Mouse (Mus musculus) embryonic facial prominence, embryonic 12.5 days (tissue): ENCODE measurements at regions not wholly inside any gene's neighbourhood (a gene's known extent, or its start where the extent isn't known, plus 50 kb on each side); places are given as distances from the start of the nearest gene placed in this dataset.

Source experiments
- ATAC-seq: fragments of 200-750 bp; cut with Nextera tagmentation; 2 replicates; pipeline ENCODE4 v1.8.0; 2017; ENCODE audit not compliant: insufficient number of reproducible peaks, insufficient read depth, low FRiP score, low TSS enrichment
- H3K27ac ChIP-seq: fragments of 300-500 bp; sonication (generic); 2 replicates; pipeline ENCODE4 v1.5.1; 2016; ENCODE audit warnings: mild to moderate bottlenecking
- H3K27me3 ChIP-seq: fragments of 300-500 bp; sonication (generic); 2 replicates; pipeline ENCODE4 v1.6.1; 2016; ENCODE audit warnings: mild to moderate bottlenecking, moderate library complexity
- H3K36me3 ChIP-seq: fragments of 300-500 bp; sonication (generic); 2 replicates; pipeline ENCODE4 v1.6.1; 2016; ENCODE audit warnings: mild to moderate bottlenecking
- H3K4me1 ChIP-seq: fragments of 300-500 bp; sonication (generic); 2 replicates; pipeline ENCODE4 v1.6.1; 2016
- H3K4me2 ChIP-seq: fragments of 300-500 bp; sonication (generic); replicated peaks from 2 replicates; pipeline ENCODE4 v1.6.1; 2016; ENCODE audit warnings: mild to moderate bottlenecking, moderate library complexity
- H3K4me3 ChIP-seq: fragments of 300-500 bp; sonication (generic); 2 replicates; pipeline ENCODE4 v1.5.1; 2016; ENCODE audit warnings: mild to moderate bottlenecking
- H3K9ac ChIP-seq: fragments of 300-500 bp; sonication (generic); 2 replicates; pipeline ENCODE4 v1.6.1; 2016; ENCODE audit warnings: mild to moderate bottlenecking, moderate library complexity
- H3K9me3 ChIP-seq: fragments of 300-500 bp; sonication (generic); 2 replicates; pipeline ENCODE4 v1.6.1; 2016; ENCODE audit warnings: mild to moderate bottlenecking, moderate library complexity
- WGBS: fragments of 180-500 bp; shearing (Covaris S2); methylation state at CpG from one replicate; pipeline ENCODE4 v1.1.7; 2016; 5-methylcytosine and 5-hydroxymethylcytosine counted together

DNA sequence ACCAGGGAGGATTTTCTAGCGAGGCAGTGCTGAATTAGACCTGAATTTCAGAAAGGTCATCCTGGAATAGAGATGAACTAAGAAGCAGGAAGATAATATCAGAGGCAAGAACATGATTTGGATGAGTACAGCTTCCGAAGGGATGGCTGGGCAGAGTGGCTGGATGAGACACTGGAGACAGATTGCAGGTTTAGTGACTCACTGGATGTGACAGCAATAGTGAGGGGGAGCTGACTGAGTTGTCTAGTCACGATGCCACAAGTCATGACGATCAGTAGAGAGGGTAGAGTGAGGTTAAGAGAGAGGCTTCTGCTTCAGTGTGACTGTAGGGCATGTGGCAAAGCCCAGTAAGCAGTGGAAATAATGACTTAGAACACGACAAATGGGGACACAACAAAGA is 181.3 kb upstream of the Npy start:
- Histone ChIP-seq H3K4me1 (no peaks in the 10 kb centered on the region), H3K27ac (no peak overlapping the region), H3K36me3 (no peaks in the 10 kb centered on the region), H3K9me3 (no peaks in the 10 kb centered on the region), H3K9ac (no peak overlapping the region), H3K4me2 (no peak overlapping the region), H3K27me3 (no peaks in the 10 kb centered on the region), H3K4me3 (no peak overlapping the region)
- ATAC-seq = no peak
- WGBS = 79% methylated on average over 5 of the region's 5 CpGs

DNA sequence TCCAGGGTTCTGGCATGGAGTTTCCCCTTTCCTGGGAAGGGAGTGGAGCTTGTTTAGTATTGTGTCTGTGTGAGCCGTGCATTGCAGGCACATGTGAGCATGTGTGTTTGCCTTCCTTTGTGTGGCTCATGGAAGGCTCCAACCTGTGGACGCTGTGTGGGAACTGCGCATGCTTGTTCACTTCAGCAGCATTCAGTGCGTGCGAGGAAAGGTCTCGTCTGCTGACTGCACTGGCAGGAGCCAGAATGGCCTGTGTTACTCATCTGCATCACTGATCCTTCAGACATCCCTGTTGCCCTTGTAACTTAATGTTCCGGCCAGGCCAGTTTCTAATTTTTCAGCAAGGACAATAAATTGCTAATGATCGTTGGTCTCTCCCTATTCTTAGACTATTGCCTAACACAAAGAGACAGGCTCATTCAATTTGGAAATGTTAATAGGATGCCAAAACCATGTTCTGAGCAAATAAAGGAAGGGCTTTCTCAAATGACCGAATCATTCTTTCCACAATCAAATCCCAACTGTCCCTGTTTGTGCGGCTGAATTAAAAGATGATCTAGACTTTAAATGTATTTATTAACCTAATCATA is 167.9 kb upstream of the Npy start:
- no peak overlapping the region for H3K4me3 ChIP-seq
- no peak for ATAC-seq
- H3K36me3 ChIP-seq = no peaks in the 10 kb centered on the region
- no peak overlapping the region for H3K27ac ChIP-seq
- H3K9me3 ChIP-seq = no peaks in the 10 kb centered on the region
- peaks cover 7% of the 10 kb centered on the region; the same call in 1 of the 2 replicates for H3K27me3 ChIP-seq
- 78% methylated on average over 10 of the region's 10 CpGs for WGBS
- no peaks in the 10 kb centered on the region for H3K4me1 ChIP-seq
- H3K4me2 ChIP-seq = no peak overlapping the region
- H3K9ac ChIP-seq = no peak overlapping the region

DNA sequence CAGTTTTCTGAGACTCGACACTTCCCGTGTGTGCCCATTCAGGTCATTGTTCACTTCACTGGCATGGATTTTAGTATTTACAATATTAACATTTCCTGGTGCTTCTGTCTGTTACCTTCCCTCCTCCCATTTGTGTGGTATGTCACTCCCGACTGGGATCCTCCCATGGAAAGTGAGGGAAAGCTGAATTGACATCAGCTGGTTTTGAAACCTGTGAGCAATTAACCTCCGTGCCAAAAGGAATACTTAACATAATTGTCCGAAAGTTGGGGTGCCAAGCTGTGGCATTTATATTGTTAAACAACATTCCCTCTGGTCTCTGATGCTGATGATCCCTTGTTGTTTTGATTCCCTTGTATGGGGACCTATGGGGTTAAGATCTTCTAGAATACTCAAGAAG is 167.3 kb upstream of the Npy start:
- ATAC-seq = no peak
- H3K9me3 ChIP-seq = no peaks in the 10 kb centered on the region
- H3K9ac ChIP-seq = no peak overlapping the region
- no peaks in the 10 kb centered on the region for H3K4me1 ChIP-seq
- 47% methylated on average over 5 of the region's 5 CpGs for WGBS
- no peak overlapping the region for H3K27ac ChIP-seq
- no peak overlapping the region for H3K4me2 ChIP-seq
- no peaks in the 10 kb centered on the region for H3K36me3 ChIP-seq
- H3K27me3 ChIP-seq = peaks cover 7% of the 10 kb centered on the region; the same call in 1 of the 2 replicates
- H3K4me3 ChIP-seq = no peak overlapping the region

DNA sequence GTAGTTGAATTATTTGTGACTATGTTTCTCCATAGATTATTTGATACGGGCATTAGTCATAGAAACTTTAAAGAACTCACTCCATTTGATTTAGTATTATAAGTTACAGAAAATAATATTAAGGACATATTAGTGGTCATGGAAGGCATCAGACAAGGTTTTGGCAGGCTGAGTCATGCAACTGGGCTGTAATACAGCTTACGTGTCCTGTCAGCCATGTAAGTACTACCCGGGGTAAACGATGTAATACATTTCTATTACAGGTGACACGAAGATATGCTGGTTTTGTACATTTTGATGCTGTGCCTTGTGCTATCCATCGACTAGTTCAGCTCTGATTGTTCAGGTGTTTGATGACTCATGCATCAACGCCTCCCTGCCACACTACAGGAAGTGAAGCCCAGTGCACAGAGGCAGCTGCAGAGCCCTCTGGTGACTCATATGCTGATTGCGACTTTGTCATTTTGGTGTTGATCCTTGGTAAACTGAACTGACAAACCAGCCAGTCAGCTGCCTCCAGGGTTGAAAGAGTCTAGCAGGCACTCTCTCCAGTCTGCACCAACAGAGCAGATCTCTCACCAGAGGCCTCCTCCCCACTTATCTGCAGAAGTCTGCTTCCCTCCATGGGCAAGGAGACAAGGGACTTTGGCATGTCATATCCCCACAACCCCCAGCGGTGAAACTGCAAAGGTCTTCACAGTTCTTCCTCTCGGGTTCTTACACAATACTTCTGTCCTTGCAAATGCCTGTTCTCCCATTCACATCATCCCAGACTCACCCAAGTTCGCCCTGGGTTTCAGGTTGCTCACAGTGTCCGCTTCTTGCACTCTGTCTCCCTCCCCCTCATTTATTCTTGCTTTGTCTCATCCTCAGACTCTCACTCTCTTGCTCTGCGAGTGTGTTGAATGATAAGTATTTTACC is 165.9 kb upstream of the Npy start:
- Histone ChIP-seq H3K4me1 (no peaks in the 10 kb centered on the region), H3K36me3 (no peaks in the 10 kb centered on the region), H3K27ac (no peak overlapping the region), H3K9me3 (no peaks in the 10 kb centered on the region), H3K4me2 (no peak overlapping the region), H3K9ac (no peak overlapping the region), H3K27me3 (peaks cover 7% of the 10 kb centered on the region; the same call in 1 of the 2 replicates), H3K4me3 (no peak overlapping the region)
- WGBS = 75% methylated on average over 13 of the region's 13 CpGs
- ATAC-seq = no peak

DNA sequence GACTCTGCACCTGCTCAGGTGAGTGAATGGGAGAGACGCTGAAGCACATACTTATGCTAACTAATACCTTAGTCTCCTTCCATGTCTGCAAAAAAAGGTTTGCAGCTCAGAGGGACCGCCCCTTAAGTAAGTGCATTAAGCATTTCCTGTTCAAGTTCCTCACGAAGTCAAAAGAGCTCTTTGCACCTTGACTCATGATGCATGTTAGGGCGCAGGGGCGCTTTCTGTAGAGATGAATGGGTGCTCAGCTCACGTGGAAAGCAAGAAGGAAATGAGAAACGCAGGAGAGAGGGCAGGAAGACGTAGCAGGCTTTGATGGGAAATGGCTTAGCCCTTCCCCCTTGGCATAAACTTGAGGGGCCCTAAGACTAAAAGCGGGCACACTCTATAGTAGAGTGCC is 164.5 kb upstream of the Npy start:
- H3K4me2 ChIP-seq = no peak overlapping the region
- peaks cover 7% of the 10 kb centered on the region; the same call in 1 of the 2 replicates for H3K27me3 ChIP-seq
- no peak overlapping the region for H3K27ac ChIP-seq
- no peaks in the 10 kb centered on the region for H3K36me3 ChIP-seq
- WGBS = 71% methylated on average over 9 of the region's 9 CpGs
- H3K9ac ChIP-seq = no peak overlapping the region
- no peak overlapping the region for H3K4me3 ChIP-seq
- no peaks in the 10 kb centered on the region for H3K9me3 ChIP-seq
- H3K4me1 ChIP-seq = no peaks in the 10 kb centered on the region
- no peak for ATAC-seq

DNA sequence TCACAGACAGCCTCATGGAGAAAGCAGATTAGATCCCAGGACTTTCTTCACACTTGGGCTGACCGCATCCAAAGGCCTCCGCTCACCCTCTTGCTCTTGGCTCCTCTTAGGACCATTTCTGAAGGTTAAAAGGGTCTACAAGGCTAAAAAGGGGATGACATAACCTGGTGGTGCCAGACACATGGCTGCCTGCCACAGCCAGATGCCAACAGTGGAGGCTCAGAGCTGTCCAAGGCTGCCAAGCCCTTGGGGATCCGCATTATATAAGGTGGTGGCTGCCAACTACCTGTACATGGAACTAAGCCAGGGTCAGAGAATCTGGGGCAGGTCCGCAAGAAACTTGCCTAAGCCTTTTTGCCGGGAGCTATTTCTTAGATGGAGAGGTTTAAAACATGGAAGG is 151.5 kb upstream of the Npy start:
- Histone ChIP-seq H3K9me3 (no peaks in the 10 kb centered on the region), H3K4me3 (no peak overlapping the region), H3K27me3 (no peaks in the 10 kb centered on the region), H3K9ac (no peak overlapping the region), H3K4me1 (no peaks in the 10 kb centered on the region), H3K27ac (no peak overlapping the region), H3K4me2 (no peak overlapping the region), H3K36me3 (no peaks in the 10 kb centered on the region)
- 88% methylated on average over 5 of the region's 5 CpGs for WGBS
- no peak for ATAC-seq

DNA sequence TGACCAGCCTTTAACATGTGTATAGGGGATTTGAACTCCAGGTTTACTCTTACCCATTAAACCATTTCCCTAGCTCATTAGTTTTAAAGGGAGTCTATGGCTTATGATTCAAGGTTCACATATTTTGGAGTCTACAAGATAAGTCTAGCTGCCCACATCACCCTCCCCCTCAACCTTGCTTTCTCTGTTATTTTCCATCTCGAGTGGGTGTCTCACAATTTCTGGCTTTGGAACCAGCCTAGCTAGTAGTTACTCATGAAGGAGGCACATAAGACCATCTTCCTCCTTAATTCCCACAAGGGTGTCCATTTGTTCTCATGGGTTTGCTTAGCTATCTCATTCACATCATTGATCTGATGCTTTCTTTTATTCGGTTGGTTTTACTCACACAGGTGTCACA is 150.6 kb upstream of the Npy start:
- H3K9me3 ChIP-seq = no peaks in the 10 kb centered on the region
- no peak overlapping the region for H3K4me3 ChIP-seq
- no peak overlapping the region for H3K4me2 ChIP-seq
- H3K27ac ChIP-seq = no peak overlapping the region
- H3K27me3 ChIP-seq = no peaks in the 10 kb centered on the region
- no peaks in the 10 kb centered on the region for H3K4me1 ChIP-seq
- no peak overlapping the region for H3K9ac ChIP-seq
- no peaks in the 10 kb centered on the region for H3K36me3 ChIP-seq
- ATAC-seq = no peak
- 77% methylated on average over 2 of the region's 2 CpGs for WGBS

DNA sequence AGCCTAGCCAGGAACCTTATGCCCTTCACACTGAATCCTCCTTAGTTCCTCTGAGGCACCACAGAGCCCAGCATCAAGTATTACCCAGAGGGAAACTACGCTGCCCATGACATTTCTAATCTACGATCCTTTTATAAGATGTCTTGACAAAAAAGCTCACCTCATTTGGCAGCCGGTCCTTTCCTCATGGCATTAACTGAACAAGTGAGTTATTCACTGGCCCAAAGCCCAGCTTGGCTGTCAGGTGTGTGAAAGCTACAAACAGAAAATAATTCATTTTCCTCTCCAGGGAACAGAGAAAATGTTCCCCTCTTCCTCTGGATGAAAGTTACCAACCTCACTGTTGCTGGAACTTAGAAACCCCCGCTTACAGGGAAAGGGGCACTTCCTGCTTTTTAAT is 135.7 kb upstream of the Npy start:
- 71% methylated on average over 4 of the region's 4 CpGs for WGBS
- no peaks in the 10 kb centered on the region for H3K4me1 ChIP-seq
- H3K9me3 ChIP-seq = no peaks in the 10 kb centered on the region
- no peaks in the 10 kb centered on the region for H3K36me3 ChIP-seq
- H3K4me3 ChIP-seq = no peak overlapping the region
- no peak overlapping the region for H3K4me2 ChIP-seq
- no peak for ATAC-seq
- no peak overlapping the region for H3K9ac ChIP-seq
- no peaks in the 10 kb centered on the region for H3K27me3 ChIP-seq
- H3K27ac ChIP-seq = no peak overlapping the region

DNA sequence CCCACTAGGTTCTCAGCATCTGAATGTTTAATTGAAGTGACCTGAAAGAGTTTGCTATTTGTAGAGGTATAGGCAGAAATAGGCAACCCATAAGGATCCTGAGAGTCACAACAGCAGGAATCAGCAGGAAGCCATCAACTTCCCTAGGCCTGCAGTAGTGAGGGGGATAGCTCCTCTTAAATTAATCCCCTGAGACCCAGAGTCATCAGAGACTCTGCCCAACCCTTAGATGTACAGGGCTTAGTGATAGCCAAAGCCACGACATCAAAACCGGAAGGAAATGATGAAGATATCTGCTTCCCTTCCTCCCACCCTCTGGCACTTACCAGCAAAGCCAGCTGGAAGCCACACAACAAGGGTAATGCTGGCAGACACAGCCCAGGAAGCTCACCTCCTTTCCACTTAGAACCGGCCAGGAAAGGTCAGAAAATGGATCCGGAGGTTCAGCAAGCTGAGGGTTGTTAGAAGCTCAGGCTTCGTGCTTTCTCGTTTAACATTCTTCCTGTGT is 130.4 kb upstream of the Npy start:
- Histone ChIP-seq H3K4me1 (no peaks in the 10 kb centered on the region), H3K27ac (no peak overlapping the region), H3K4me3 (no peak overlapping the region), H3K36me3 (no peaks in the 10 kb centered on the region), H3K4me2 (no peak overlapping the region), H3K9ac (no peak overlapping the region), H3K9me3 (no peaks in the 10 kb centered on the region), H3K27me3 (no peaks in the 10 kb centered on the region)
- 43% methylated on average over 6 of the region's 6 CpGs for WGBS
- ATAC-seq = no peak

DNA sequence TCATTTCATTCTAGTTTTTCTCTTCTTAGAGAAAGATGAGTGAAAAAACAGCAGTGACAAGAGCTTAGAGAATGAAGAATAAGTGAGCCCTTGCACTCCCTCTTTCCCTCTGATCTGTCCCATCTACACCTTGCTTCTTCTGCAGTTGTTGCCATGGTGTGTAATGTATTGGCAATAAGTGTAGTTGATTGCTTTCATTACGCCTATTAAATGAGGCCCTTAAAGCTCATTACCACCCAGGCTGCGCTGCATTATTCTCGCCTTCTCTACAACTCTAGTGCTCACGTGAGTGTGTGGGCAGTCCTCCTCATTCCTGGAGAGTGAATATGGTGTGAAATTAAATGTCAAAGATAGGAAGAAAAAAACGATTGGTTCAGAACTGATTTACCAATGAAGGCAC is 127.7 kb upstream of the Npy start:
- no peaks in the 10 kb centered on the region for H3K27me3 ChIP-seq
- H3K4me1 ChIP-seq = no peaks in the 10 kb centered on the region
- 74% methylated on average over 5 of the region's 5 CpGs for WGBS
- no peaks in the 10 kb centered on the region for H3K9me3 ChIP-seq
- no peak overlapping the region for H3K4me2 ChIP-seq
- no peak overlapping the region for H3K4me3 ChIP-seq
- H3K36me3 ChIP-seq = no peaks in the 10 kb centered on the region
- ATAC-seq = no peak
- H3K27ac ChIP-seq = no peak overlapping the region
- no peak overlapping the region for H3K9ac ChIP-seq

DNA sequence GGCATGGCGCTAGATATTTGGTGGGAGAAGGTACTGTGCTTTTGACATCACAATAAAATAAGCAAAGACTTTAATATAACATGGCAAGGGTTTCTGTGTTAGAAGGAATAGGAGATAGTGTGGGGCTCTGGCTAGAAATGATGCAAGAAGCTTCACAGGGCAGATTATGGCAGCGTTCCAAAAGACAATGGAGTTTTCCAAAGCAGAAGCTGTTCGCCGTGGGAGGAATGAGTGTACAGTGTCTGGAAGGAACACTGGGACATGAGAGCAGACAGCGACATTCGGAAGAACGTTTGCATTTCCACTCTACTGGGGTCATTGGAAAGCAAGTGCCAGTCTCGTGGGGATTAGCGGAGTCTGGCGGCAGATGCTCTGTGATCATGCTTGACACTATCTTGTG is 125.5 kb upstream of the Npy start:
- Histone ChIP-seq H3K27me3 (no peaks in the 10 kb centered on the region), H3K9me3 (no peaks in the 10 kb centered on the region), H3K9ac (no peak overlapping the region), H3K36me3 (no peaks in the 10 kb centered on the region), H3K4me2 (no peak overlapping the region), H3K4me3 (no peak overlapping the region), H3K4me1 (no peaks in the 10 kb centered on the region), H3K27ac (no peak overlapping the region)
- no peak for ATAC-seq
- 90% methylated on average over 10 of the region's 10 CpGs for WGBS

DNA sequence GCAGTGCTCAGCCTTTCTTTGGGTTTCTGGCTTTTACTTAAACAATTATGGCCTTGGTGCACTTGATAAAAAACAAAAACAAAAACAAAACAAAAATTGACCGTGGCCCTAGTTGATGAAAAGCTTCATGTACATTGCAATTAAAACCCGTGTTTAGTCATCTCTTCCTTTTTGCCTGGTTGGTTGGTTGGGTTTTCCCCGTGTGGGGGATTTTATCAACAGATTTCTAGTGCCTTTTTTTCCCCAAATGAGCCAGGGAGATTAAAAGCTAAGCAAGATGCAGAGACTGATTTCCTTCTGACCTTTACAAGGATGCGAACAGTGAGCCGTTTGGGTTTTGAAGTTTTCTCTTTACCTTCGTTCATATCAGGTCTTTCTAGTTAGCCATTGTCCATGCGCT is 121.1 kb upstream of the Npy start:
- H3K9ac ChIP-seq = no peak overlapping the region
- no peaks in the 10 kb centered on the region for H3K9me3 ChIP-seq
- H3K4me1 ChIP-seq = no peaks in the 10 kb centered on the region
- no peak overlapping the region for H3K4me2 ChIP-seq
- WGBS = 92% methylated on average over 7 of the region's 7 CpGs
- no peak for ATAC-seq
- H3K36me3 ChIP-seq = no peaks in the 10 kb centered on the region
- H3K27ac ChIP-seq = no peak overlapping the region
- H3K4me3 ChIP-seq = no peak overlapping the region
- H3K27me3 ChIP-seq = no peaks in the 10 kb centered on the region
